Mouse (Mus musculus) retina, embryonic 14.5 days (tissue): ENCODE measurements around the gene Cpz.

ENCODE experiments used
- DNase-seq: peaks from one replicate; pipeline ENCODE4 v3.0.0-alpha.2; 2015; ENCODE audit warnings: low spot score

Gene Cpz

GRCm38 (mm10) chr5:35530442-35530841 is 4.9 kb upstream of the Cpz start:
- DNase-seq, result peak; percentile 91

DNA sequence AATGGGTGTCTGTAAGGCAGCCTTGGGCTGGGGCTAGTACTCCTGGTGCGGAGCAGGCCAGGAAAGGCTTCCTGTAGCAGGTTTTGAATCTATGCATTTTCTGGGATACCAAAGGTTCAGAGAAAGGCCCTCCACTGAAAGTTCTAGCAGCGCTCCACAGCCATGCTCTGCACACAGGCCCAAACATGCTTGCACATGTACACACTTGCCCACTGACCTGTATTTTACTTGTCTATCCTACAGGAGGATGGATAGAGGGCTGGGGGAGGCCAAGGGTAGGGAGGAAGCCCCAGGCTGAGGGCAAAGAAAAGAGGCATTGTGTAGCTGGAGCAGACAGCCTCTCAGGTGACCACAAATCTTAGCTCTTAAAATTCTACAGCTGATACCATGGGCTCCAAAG is 1.1 kb downstream of the Cpz start:
- no peak for DNase-seq

GRCm38 (mm10) chr5:35523735-35524134 is 1.8 kb downstream of the Cpz start:
- DNase-seq, result peak; percentile 91

DNA sequence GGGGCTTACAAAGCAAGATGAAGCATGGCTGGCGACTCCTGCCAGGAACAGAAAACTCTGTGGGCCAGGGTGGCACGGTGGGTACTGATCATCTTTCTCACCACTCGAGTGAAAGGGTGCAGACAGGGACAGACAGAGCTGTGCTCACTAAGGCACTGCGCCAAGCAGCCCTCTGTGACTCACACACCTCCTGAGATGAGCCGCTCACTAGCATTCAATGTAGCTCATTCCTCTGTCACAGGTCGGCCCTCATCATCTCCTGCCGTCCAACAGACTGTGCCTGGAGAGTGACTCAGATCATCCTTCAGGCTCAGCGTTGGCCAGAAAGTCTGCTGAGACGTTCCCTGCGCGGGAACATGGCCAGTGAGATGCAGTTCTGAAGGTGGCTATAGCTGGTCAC is 8.7 kb downstream of the Cpz start:
- DNase-seq, result no peak

GRCm38 (mm10) chr5:35510589-35510988 is 14.9 kb downstream of the Cpz start:
- DNase-seq, result peak; percentile 92

- peak; percentile 51 for DNase-seq
These were observed 20.5 kb downstream of the Cpz start for GRCm38 (mm10) chr5:35505016-35505415.

- peak; percentile 54 for DNase-seq
These were observed 28.2 kb downstream of the Cpz start for GRCm38 (mm10) chr5:35497344-35497743.

DNA sequence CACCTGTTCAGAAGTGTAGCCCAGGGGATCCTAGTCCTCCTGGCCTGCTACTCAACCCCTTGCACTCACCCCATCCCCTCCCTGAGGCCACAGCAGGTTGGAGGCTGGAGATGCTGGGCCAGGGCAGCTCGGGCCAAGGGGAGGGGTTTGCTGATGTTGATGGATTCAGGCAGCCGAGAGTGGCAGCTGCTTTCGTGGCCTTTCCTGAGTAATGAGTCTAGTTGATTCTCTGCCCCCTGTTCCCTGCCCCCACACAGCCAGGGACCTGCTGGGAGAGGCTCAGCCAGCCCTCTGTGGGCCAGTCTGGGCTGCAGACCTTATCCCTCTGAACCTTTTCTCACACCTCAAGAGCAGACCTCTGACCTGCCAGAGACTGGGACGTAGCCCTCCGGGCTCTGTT is 29.5 kb downstream of the Cpz start:
- peak; percentile 92 for DNase-seq

GRCm38 (mm10) chr5:35494773-35495390 is 30.6 kb downstream of the Cpz start:
- peak; percentile 42 for DNase-seq

DNA sequence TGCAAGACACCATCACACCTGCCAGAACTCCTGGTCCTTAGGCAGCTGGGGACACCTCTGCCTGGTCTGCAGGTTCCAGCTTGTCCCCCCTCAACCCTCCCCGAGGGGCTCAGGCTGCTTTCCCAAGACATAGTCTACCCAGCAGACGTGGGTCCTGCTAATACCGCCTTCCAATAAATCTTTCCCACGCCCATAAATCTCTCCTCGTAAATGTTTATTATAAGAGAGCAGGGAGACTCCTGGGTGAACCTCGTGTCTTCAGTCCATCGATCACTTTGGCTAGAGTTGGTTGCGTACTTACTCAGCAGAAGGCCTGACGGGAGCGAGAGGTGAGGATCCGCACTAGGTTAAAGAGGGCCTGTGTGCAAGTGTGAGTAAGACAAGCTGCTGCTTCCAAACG is 31.7 kb downstream of the Cpz start:
- no peak for DNase-seq

DNA sequence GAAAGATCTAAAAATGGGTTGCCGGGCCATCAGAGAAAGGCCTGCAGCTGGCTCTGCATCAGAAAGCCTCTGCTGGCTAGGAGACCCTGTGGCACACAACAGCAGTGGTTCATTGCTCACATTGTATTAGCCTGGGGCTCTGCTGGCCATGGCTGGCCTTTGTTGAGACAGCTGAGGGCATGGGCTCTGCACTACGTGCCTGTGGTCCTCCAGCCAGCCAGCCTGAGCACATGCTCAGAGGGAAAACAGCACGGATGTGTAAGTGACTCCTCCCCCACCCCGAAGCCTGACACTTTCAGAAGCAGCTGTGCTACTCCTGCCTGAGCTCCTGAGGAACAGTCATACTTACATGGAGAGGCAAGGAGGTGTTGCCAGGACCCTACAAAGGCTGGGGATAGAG is 46.0 kb downstream of the Cpz start:
- DNase-seq, result peak; percentile 44

- peak; percentile 76 for DNase-seq
These were observed 50.3 kb downstream of the Cpz start for GRCm38 (mm10) chr5:35475236-35475635.

- no peak for DNase-seq
These were observed 54.5 kb downstream of the Cpz start for GRCm38 (mm10) chr5:35470885-35471528.

DNA sequence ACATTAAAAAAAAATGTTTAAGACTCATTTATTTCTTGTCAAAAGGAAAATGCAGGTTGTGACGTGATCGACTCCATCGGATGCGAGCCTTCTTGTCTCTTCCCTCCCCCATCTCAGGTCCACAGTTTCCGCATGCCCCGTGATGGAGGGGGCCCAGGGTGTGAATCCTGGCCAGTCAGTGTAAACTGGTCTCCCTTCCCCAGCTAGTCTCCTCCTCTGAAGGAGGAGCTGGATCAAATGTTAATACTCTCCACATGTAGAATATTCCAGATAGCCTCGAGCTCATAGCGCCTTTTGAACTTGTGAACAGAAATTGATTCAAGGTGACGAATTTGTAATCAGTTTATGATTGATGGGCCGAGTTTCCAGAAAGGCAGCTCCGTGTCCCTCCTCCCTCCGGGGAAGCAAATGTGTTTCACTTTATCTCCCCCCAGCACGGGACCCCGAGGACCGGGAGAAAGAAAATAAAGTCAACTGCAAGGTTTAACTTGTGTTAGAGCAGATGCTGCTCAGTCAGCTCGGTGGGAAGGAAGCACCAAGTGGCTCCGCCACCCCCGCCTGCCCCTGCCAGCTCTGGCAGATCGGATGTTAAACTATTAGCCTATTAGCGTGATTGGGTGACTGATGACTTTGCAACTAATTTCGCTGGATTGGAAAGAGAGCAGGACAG is 59.4 kb downstream of the Cpz start:
- peak; percentile 28 for DNase-seq

GRCm38 (mm10) chr5:35462081-35462480 is 63.4 kb downstream of the Cpz start:
- peak; percentile 48 for DNase-seq

GRCm38 (mm10) chr5:35459760-35460159 is 65.7 kb downstream of the Cpz start:
- DNase-seq, result no peak

DNA sequence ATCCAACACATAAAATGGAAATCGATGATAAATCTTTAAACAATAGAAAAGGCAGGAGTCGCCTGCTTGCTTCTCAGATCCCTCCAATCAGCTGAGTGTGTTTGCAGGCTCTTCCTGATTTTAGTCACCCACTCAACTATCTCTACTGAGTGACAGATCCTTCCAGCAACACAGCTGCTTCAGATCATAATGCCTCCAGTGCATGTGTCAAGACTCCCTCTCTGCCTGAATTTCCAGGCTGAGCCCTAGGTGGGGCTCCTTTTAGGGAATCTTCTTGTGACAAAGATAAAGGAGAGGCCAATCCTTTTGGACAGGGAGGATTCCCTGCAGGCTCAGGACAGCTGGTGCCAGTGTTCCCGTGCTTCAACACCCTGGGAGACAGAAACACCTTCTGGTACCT is 67.2 kb downstream of the Cpz start:
- DNase-seq, result no peak

GRCm38 (mm10) chr5:35457364-35457763 is 68.1 kb downstream of the Cpz start:
- DNase-seq, result no peak

DNA sequence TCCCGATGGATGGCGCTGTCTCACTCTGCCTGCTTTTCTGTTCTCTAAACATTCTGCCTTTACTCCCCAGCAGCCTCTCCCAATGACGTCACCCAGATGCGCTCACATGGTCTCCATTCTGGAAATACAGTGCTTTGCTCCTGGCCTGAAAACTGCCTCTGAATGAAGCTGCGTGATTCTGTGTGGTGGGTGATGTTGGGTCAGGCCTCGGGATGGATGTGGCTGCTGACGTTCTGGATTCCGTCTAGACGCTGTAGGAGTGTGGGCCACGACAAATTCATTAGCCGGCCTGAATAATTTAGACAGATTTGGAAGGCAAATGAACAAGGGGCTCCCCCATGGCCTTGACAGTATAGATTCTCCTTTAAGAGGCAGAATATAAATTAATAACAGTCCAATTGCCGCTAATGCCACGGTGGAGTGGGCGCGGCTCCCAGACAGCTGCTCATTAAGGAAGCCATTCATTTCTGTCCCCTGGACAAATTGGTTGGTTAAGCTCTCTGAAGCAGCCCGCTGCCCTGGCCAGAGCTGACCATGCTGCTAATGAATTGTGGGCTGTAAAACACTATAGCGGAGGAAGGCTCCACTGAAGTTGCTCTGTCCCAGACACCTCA is 71.2 kb downstream of the Cpz start:
- peak; percentile 88 for DNase-seq
